Mouse (Mus musculus): ENCODE measurements around the gene Gm17087.

The Gm17087 gene

GRCm38 (mm10) chr17:8566850-8567249, at the start of gene Gm17087:
Gm17087 (minus strand) TSS chr17:8566950.
- DNase-seq = no peak

- DNase-seq = peak; percentile 87 to 92
Measured at GRCm38 (mm10) chr17:8613882-8614551, 47.3 kb upstream of the Gm17087 start.

- DNase-seq = no peak
Measured at GRCm38 (mm10) chr17:8611916-8612315, 45.2 kb upstream of the Gm17087 start.

GRCm38 (mm10) chr17:8606695-8607094, 39.9 kb upstream of the Gm17087 start:
- no peak for DNase-seq

GRCm38 (mm10) chr17:8605921-8606320, 39.2 kb upstream of the Gm17087 start:
- DNase-seq = no peak

GRCm38 (mm10) chr17:8602976-8603375, 36.2 kb upstream of the Gm17087 start:
- DNase-seq = no peak

GRCm38 (mm10) chr17:8597790-8598189, 31.0 kb upstream of the Gm17087 start:
- peak; percentile 74 to 82 for DNase-seq

GRCm38 (mm10) chr17:8592427-8593277, 25.9 kb upstream of the Gm17087 start:
- peak; percentile 88 to 89 for DNase-seq

- no peak for DNase-seq
Measured at GRCm38 (mm10) chr17:8581579-8581978, 14.8 kb upstream of the Gm17087 start.

GRCm38 (mm10) chr17:8580360-8580759, 13.6 kb upstream of the Gm17087 start:
- DNase-seq = peak in 1 of 2 experiments; percentile 57

- DNase-seq = no peak
Measured at GRCm38 (mm10) chr17:8573542-8574260, 7.0 kb upstream of the Gm17087 start.

- DNase-seq = no peak
Measured at GRCm38 (mm10) chr17:8562886-8563280, 3.9 kb downstream of the Gm17087 start.

- no peak for DNase-seq
Measured at GRCm38 (mm10) chr17:8562101-8562885, 4.5 kb downstream of the Gm17087 start.

- DNase-seq = no peak
Measured at GRCm38 (mm10) chr17:8557926-8558325, 8.8 kb downstream of the Gm17087 start.

GRCm38 (mm10) chr17:8556223-8556622, 10.5 kb downstream of the Gm17087 start:
- peak; percentile 49 to 59 for DNase-seq

GRCm38 (mm10) chr17:8555785-8556184, 11.0 kb downstream of the Gm17087 start:
- DNase-seq = no peak

- DNase-seq = peak; percentile 91 to 92
Measured at GRCm38 (mm10) chr17:8554219-8554618, 12.5 kb downstream of the Gm17087 start.

GRCm38 (mm10) chr17:8553601-8554000, 13.1 kb downstream of the Gm17087 start:
- no peak for DNase-seq

- peak; percentile 97 to 99 for DNase-seq
Measured at GRCm38 (mm10) chr17:8552346-8553035, 14.3 kb downstream of the Gm17087 start.

- DNase-seq = no peak
Measured at GRCm38 (mm10) chr17:8551641-8552040, 15.1 kb downstream of the Gm17087 start.

GRCm38 (mm10) chr17:8548733-8549132, 18.0 kb downstream of the Gm17087 start:
- no peak for DNase-seq

GRCm38 (mm10) chr17:8546366-8546765, 20.4 kb downstream of the Gm17087 start:
- no peak for DNase-seq
